Mouse (Mus musculus) megakaryocyte, embryonic 14.5 days (primary cell): ENCODE results near the gene Rbms3.

Experiments used
- FLI1 ChIP-seq: IDR thresholded peaks from 2 replicates; pipeline ENCODE4 v1.6.1; 2012; ENCODE audit warnings: low read length, inconsistent platforms, mixed read lengths
- GATA1 ChIP-seq: IDR thresholded peaks from 3 replicates; pipeline ENCODE4 v1.6.1; 2012; ENCODE audit warnings: mixed read lengths, low read length, inconsistent platforms, borderline replicate concordance

DNA sequence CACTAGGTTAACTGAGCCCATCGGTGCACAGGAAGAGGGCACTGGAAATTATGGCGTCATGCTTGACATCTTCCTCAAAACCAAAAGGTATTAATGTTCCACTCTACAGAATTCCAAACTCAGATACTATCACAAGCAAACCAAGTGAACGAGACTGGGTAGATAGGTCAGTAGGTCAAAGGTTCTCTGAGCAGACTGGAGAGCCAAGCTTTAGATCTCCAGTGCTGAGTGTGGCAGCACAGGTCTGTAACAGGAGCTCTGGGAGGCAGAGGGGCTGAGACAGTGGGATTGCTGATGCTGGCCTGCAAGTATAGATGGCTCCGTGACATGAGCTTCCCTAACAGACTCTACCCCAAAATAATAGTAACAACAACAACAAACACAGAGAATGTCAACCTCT lies 682.3 kb downstream of the Rbms3 start:
- TF ChIP-seq GATA1 (no peak), FLI1 (no peak)
